Mouse (Mus musculus) kidney, adult 2 months (tissue): ENCODE results near the gene Wdsub1.

Experiments
- CTCF ChIP-seq: fragments of 200-500 bp; conservative IDR thresholded peaks from 2 replicates; pipeline ENCODE4 v1.5.1; 2011; ENCODE audit warnings: low read depth, mild to moderate bottlenecking, control low read depth, low read length, moderate library complexity, mixed read lengths; ENCODE audit not compliant: insufficient read depth, insufficient read length
- POLR2A ChIP-seq: fragments of 200-500 bp; IDR thresholded peaks from one replicate; pipeline ENCODE4 v1.6.1; 2011; ENCODE audit warnings: low read depth, low read length, control low read depth

- TF ChIP-seq CTCF (no peak), POLR2A (no peak)
Measured at GRCm38 (mm10) chr2:59814997-59815396, 67.4 kb downstream of the Wdsub1 start.
